9 mouse cellular contexts compared by ENCODE assay signal in the genomic region with DNA sequence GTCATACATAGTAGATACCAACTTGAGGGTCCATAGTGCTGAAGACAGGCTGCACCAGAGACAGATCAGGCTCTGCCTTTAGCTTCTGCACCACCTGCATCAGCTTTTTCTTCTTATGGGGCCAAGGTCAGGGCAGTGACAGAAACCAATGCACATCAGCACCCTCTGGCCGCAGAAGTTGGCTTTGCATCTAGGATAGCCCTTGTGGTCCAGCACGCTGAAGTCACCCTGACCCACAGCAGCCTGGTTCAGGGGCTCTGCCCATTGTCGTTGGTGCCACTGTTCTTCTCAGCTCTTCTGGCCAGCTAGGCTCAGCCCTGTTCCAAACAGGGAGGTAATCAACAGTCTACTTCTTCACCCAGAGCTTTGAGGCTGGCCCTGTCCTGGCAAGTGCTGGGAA.
DNase-seq lines count a peak whose midpoint lies in the region; ATAC-seq lines count a peak whose summit lies in the region.
"Had no signal": no experiment of that assay in that cellular context is flagged by ENCODE, and none has a peak within 500 bp of the region (broad histone marks: within the 10 kb centered on the region; RNA-seq: fewer than 3 reads in every experiment).

No protein-coding gene starts in this region.

- no peak for ATAC-seq in embryonic facial prominence, embryonic 11.5 days (replicated peaks; ENCODE audit: insufficient number of reproducible peaks, low FRiP score, low TSS enrichment, low read depth)

- no peak overlapping the region for H3K27ac ChIP-seq in embryonic facial prominence, embryonic 11.5 days (replicated peaks; ENCODE audit: low read depth, low read length)
- no peak overlapping the region for H3K27ac ChIP-seq in embryonic facial prominence, embryonic 10.5 days (replicated peaks)
- H3K27ac ChIP-seq: neural tube, embryonic 13.5 days had no signal

- H3K36me3 ChIP-seq in embryonic facial prominence, embryonic 11.5 days (replicated peaks; ENCODE audit: control insufficient read depth, insufficient read depth, low read depth, low read length), result no peaks in the 10 kb centered on the region
- no peaks in the 10 kb centered on the region for H3K36me3 ChIP-seq in embryonic facial prominence, embryonic 10.5 days (replicated peaks)
- H3K36me3 ChIP-seq: neural tube, embryonic 13.5 days had no signal

- no peaks in the 10 kb centered on the region for H3K9me3 ChIP-seq in embryonic facial prominence, embryonic 11.5 days (replicated peaks; ENCODE audit: control insufficient read depth, low read length)
- H3K9me3 ChIP-seq in embryonic facial prominence, embryonic 10.5 days, result no peaks in the 10 kb centered on the region
- H3K9me3 ChIP-seq: neural tube, embryonic 13.5 days had no signal

- 58% methylated on average over 3 of the region's 3 CpGs for WGBS in embryonic facial prominence, embryonic 11.5 days
- 79% methylated on average over 3 of the region's 3 CpGs for WGBS in embryonic facial prominence, embryonic 10.5 days

- DNase-seq in embryonic facial prominence, embryonic 11.5 days (ENCODE audit: low spot score), result peak; percentile 0
- DNase-seq in embryonic facial prominence, embryonic 10.5 days (ENCODE audit: low spot score), result no peak
- DNase-seq in left cerebral cortex, postnatal 4 days, result peak; percentile 27
- DNase-seq in left cerebral cortex, postnatal 25 days (ENCODE audit: low spot score in 2 of 2), result no peak
- DNase-seq in adrenal gland, postnatal 10 days, result peak; percentile 8
- DNase-seq in lung, postnatal 10 days, result peak; percentile 22
- DNase-seq in adipocyte (ENCODE audit: low spot score), result no peak
- DNase-seq in c-Kit-positive CD71-positive TER-119-positive erythroid progenitor cells, embryonic 14.5 days (ENCODE audit: low spot score), result no peak

- no peak overlapping the region for H3K4me2 ChIP-seq in embryonic facial prominence, embryonic 11.5 days (ENCODE audit: low read depth, low read length)
- H3K4me2 ChIP-seq: neural tube, embryonic 13.5 days had no signal

- no peaks in the 10 kb centered on the region for H3K27me3 ChIP-seq in embryonic facial prominence, embryonic 11.5 days (ENCODE audit: control insufficient read depth, insufficient read depth, low read length)
- no peaks in the 10 kb centered on the region for H3K27me3 ChIP-seq in embryonic facial prominence, embryonic 10.5 days (replicated peaks; ENCODE audit: low read depth, poor library complexity, severe bottlenecking)
- H3K27me3 ChIP-seq: neural tube, embryonic 13.5 days had no signal

- H3K9ac ChIP-seq in embryonic facial prominence, embryonic 11.5 days (replicated peaks; ENCODE audit: low read length), result no peak overlapping the region
- H3K9ac ChIP-seq: neural tube, embryonic 13.5 days had no signal

- intact Hi-C loops in left cerebral cortex, postnatal 4 days (cut with DNase I), result no loop called here
- intact Hi-C loops in left cerebral cortex, postnatal 25 days (cut with DNase I), result no loop called here

- H3K4me1 ChIP-seq in embryonic facial prominence, embryonic 11.5 days (ENCODE audit: control insufficient read depth, insufficient read depth, low read length), result no peaks in the 10 kb centered on the region
- no peaks in the 10 kb centered on the region for H3K4me1 ChIP-seq in embryonic facial prominence, embryonic 10.5 days
- H3K4me1 ChIP-seq: neural tube, embryonic 13.5 days had no signal

- H3K4me3 ChIP-seq in embryonic facial prominence, embryonic 11.5 days (ENCODE audit: low read depth, low read length), result no peak overlapping the region
- H3K4me3 ChIP-seq in embryonic facial prominence, embryonic 10.5 days, result no peak overlapping the region
- H3K4me3 ChIP-seq: neural tube, embryonic 13.5 days had no signal

Comparison
In these comparisons a context has a peak if more than half of its experiments do, and no peak if none do; other contexts are left out.
1. DNase-seq: peak in embryonic facial prominence, embryonic 11.5 days (single experiment), left cerebral cortex, postnatal 4 days (single experiment), adrenal gland, postnatal 10 days (single experiment) and lung, postnatal 10 days (single experiment); none in embryonic facial prominence, embryonic 10.5 days (single experiment), left cerebral cortex, postnatal 25 days (0 of 2), adipocyte (single experiment) and c-Kit-positive CD71-positive TER-119-positive erythroid progenitor cells, embryonic 14.5 days (single experiment).